Mouse (Mus musculus) liver, embryonic 14.5 days (tissue): ENCODE measurements around the gene Cacna1c. TPM values are rescaled to one million over a fixed set of nuclear protein-coding genes. Genes with fewer than 3 reads are reported as not detected.

ENCODE experiments used
- ATAC-seq: fragments of 200-750 bp; cut with Nextera tagmentation; 2 replicates; pipeline ENCODE4 v1.8.0; 2017; ENCODE audit warnings: moderate number of reproducible peaks, mild to moderate bottlenecking, moderate library complexity; ENCODE audit not compliant: insufficient read depth
- DNase-seq, 3 experiments: peaks; one replicate each; pipeline ENCODE4 v3.0.0-alpha.2; 2012 to 2013; ENCODE audit warnings: low read depth in 3 of 3, low spot score in 3 of 3
- H3K27ac ChIP-seq: fragments of 300-500 bp; sonication (generic); 2 replicates; pipeline ENCODE4 v1.5.1; 2014; ENCODE audit warnings: moderate library complexity, mild to moderate bottlenecking, control low read depth, inconsistent platforms
- H3K27me3 ChIP-seq: fragments of 300-500 bp; sonication (generic); 2 replicates; pipeline ENCODE4 v1.6.1; 2014; ENCODE audit warnings: mild to moderate bottlenecking, low read length, moderate library complexity; ENCODE audit not compliant: control insufficient read depth, insufficient read depth
- H3K36me3 ChIP-seq: fragments of 300-500 bp; sonication (generic); replicated peaks from 2 replicates; pipeline ENCODE4 v1.6.1; 2014; ENCODE audit warnings: low read depth; ENCODE audit not compliant: control insufficient read depth, insufficient read depth
- H3K4me1 ChIP-seq, 2 experiments: fragments of 200-500 bp in 1 of 2; fragments of 300-500 bp in 1 of 2; sonication (generic) in 1 of 2; replicated peaks; 2 replicates each; pipeline ENCODE4 v1.6.1; 2012 to 2014; ENCODE audit warnings: antibody characterized with exemption in 1 of 2, inconsistent platforms in 1 of 2, low read length in 1 of 2; ENCODE audit not compliant: control insufficient read depth in 2 of 2, insufficient read depth in 2 of 2
- H3K4me2 ChIP-seq: fragments of 300-500 bp; sonication (generic); 2 replicates; pipeline ENCODE4 v1.6.1; 2014; ENCODE audit warnings: low read depth, mild to moderate bottlenecking, control low read depth, moderate library complexity
- H3K4me3 ChIP-seq, 2 experiments: fragments of 200-500 bp in 1 of 2; fragments of 300-500 bp in 1 of 2; sonication (generic) in 1 of 2; 2 replicates each; pipeline ENCODE4 v1.5.1; 2012 to 2014; ENCODE audit warnings: low read depth in 2 of 2, low read length in 2 of 2, mild to moderate bottlenecking in 2 of 2, control low read depth in 1 of 2, inconsistent platforms in 1 of 2, moderate library complexity in 1 of 2; ENCODE audit not compliant: insufficient read depth in 1 of 2
- H3K9ac ChIP-seq: fragments of 300-500 bp; sonication (generic); replicated peaks from 2 replicates; pipeline ENCODE4 v1.6.1; 2014; ENCODE audit warnings: mild to moderate bottlenecking, control low read depth, moderate library complexity
- H3K9me3 ChIP-seq: fragments of 300-500 bp; sonication (generic); 2 replicates; pipeline ENCODE4 v1.6.1; 2016; ENCODE audit warnings: low read length, mixed read lengths; ENCODE audit not compliant: control insufficient read depth
- CTCF ChIP-seq: IDR thresholded peaks from 2 replicates; pipeline ENCODE4 v1.5.1; 2016; ENCODE audit warnings: antibody characterized with exemption, low read depth, control low read depth
- EP300 ChIP-seq: IDR thresholded peaks from 2 replicates; pipeline ENCODE4 v1.6.1; 2016; ENCODE audit warnings: antibody characterized with exemption, low read depth
- WGBS: fragments of 180-500 bp; shearing (Covaris S2); extraction: QIAGEN DNeasy Blood & Tissue Kit; methylation state at CpG from one replicate; pipeline ENCODE4 v1.1.7; 2014; ENCODE audit not compliant: insufficient replicate concordance; 5-methylcytosine and 5-hydroxymethylcytosine counted together
- polyA plus RNA-seq, 2 experiments: library from polyadenylated mRNA; depleted of rRNA in 1 of 2; stranded (reverse) in 1 of 2; unstranded in 1 of 2; fragments of >200 nt; fragmentation: Nextera tagmentation in 1 of 2; extraction: Ambion mirVana in 1 of 2; gene quantifications; 2 replicates each; pipeline versions ENCODE4 v1.2.1 to v1.2.3; 2012 to 2014

The Cacna1c gene
- polyA plus RNA-seq, 2 experiments = 0.20 to 0.32 TPM

DNA sequence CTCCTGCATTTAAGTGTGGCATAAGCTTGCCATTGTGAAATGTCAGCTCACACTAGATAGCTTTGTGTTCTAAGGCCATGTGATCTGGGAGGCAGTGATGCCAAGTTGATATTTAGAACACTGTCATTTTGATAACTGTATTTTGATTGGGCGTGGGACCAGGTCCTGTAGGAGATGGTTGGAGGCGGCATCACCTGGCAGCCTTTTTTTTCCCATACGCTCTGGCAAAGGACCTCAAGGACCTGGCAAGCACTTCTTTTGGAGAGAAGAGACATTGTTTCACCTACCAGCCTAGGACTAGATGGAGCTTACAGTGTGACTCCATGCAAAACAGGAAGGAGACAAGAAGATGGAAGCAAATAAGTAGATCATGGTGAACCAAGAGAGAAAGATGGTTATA, 572.6 kb downstream of the Cacna1c start:
- WGBS = 75% methylated on average over 3 of the region's 3 CpGs
- Histone ChIP-seq H3K27ac (no peak overlapping the region), H3K4me3 (no peak overlapping the region), H3K36me3 (no peaks in the 10 kb centered on the region), H3K27me3 (no peaks in the 10 kb centered on the region), H3K4me2 (no peak overlapping the region), H3K9ac (no peak overlapping the region), H3K9me3 (no peaks in the 10 kb centered on the region), H3K4me1 (peaks cover 0 to 4% of the 10 kb centered on the region in 2 experiments; a peak in 2 of 4 replicates)
- DNase-seq (no peak), ATAC-seq (no peak)
- TF ChIP-seq CTCF (no peak), EP300 (no peak)

DNA sequence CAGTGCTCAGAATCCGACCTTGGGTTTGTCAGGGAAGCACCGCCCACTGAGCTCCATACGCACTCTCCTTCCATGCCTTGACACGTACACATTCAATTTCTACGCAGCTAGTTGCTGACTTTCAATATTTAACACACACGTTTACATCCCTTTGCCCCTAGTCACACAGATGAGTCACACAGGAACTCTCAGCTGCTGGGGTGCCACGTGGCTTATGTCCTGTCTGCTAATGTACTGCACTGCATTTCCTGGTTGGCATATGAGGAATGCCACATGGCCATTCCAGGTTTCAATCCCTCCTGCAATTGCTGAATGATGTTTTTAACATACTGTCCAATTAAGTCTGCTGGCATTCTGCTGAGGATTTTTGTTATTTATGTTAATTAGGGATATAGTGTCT, 574.4 kb downstream of the Cacna1c start:
- H3K27ac ChIP-seq = no peak overlapping the region
- H3K27me3 ChIP-seq = no peaks in the 10 kb centered on the region
- no peak overlapping the region for H3K4me3 ChIP-seq
- 25% methylated on average over 7 of the region's 7 CpGs for WGBS
- ATAC-seq (no peak), DNase-seq (no peak)
- no peak for TF ChIP-seq EP300
- no peak for TF ChIP-seq CTCF
- H3K9ac ChIP-seq = no peak overlapping the region
- H3K4me2 ChIP-seq = no peak overlapping the region
- no peaks in the 10 kb centered on the region for H3K9me3 ChIP-seq
- H3K36me3 ChIP-seq = no peaks in the 10 kb centered on the region
- peaks cover 0 to 4% of the 10 kb centered on the region in 2 experiments; a peak in 2 of 4 replicates for H3K4me1 ChIP-seq

DNA sequence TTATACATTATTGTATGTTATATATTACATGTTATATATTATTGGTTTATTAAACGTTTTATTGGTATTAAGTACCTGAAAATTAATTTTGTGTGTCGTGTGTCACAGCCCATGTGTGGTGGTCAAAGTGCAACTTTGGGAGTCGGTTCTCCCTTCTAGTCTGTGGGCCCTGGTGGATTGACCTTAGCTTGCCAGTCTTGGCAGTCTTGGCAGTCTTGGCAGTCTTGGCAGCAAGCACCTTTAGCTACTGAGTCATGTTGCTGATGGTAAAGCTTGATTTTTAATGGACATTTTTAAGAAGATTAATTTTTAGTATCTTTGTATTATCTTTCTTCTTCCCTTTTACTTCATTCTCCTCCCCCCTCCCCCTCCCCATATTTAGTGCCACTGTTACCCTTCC, 574.8 kb downstream of the Cacna1c start:
- H3K4me3 ChIP-seq = no peak overlapping the region
- no peaks in the 10 kb centered on the region for H3K27me3 ChIP-seq
- no peaks in the 10 kb centered on the region for H3K9me3 ChIP-seq
- no peak overlapping the region for H3K27ac ChIP-seq
- no peak overlapping the region for H3K4me2 ChIP-seq
- ATAC-seq (no peak), DNase-seq (no peak)
- no peaks in the 10 kb centered on the region for H3K36me3 ChIP-seq
- TF ChIP-seq CTCF (no peak), EP300 (no peak)
- peaks cover 0 to 4% of the 10 kb centered on the region in 2 experiments; a peak in 2 of 4 replicates for H3K4me1 ChIP-seq
- H3K9ac ChIP-seq = no peak overlapping the region
- WGBS = 67% methylated on average over 3 of the region's 3 CpGs

DNA sequence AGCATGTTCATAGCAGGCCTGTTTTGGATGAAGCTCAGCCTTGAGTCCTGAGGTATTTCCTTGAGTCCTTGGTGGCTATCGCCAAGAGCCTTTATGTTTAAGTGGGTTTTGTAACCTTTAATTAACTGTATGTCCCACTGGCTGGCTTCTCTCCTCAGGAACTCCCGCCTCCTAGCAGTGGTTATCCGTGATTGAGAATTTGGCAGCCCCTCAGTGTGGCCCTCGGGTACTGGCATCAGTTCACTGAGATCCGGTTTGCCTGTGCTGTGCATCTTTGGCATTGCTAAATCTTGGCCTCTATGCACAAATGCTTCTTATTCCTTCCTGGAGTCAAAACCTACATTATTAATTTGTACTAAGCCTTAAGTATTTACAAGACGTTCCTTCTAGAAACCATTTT, 587.3 kb downstream of the Cacna1c start:
- Histone ChIP-seq H3K4me1 (no peaks in the 10 kb centered on the region), H3K4me2 (no peak overlapping the region), H3K9me3 (no peaks in the 10 kb centered on the region), H3K4me3 (no peak overlapping the region), H3K27ac (no peak overlapping the region), H3K27me3 (no peaks in the 10 kb centered on the region), H3K36me3 (no peaks in the 10 kb centered on the region), H3K9ac (no peak overlapping the region)
- ATAC-seq (no peak), DNase-seq (no peak)
- WGBS = 64% methylated on average over 6 of the region's 6 CpGs
- TF ChIP-seq CTCF = no peak
- TF ChIP-seq EP300 = no peak

DNA sequence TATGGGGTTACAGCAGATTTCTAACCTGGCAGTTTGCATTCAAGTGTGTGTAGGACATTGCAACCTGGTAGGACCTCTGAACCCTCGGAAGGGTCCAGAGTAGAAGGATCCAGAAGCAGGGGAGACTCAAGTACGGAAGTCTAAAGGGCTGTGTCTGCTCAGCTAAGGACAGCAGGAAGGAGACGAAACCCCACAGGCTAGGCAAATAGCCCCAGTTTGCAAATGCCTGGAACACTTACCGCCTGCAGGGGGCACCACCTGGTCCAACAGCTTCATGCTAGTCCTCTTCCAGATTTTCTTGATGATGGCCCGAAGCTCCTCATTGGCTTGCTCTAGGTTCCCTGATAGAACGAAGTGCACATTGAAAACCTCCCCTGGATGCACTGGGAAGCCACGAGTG, 590.2 kb downstream of the Cacna1c start:
- H3K36me3 ChIP-seq = no peaks in the 10 kb centered on the region
- no peak overlapping the region for H3K4me3 ChIP-seq
- H3K9ac ChIP-seq = no peak overlapping the region
- no peaks in the 10 kb centered on the region for H3K27me3 ChIP-seq
- H3K4me2 ChIP-seq = no peak overlapping the region
- WGBS = 36% methylated on average over 7 of the region's 7 CpGs
- TF ChIP-seq EP300 = no peak
- TF ChIP-seq CTCF = peak; percentile 57
- H3K27ac ChIP-seq = no peak overlapping the region
- H3K4me1 ChIP-seq = no peaks in the 10 kb centered on the region
- ATAC-seq (no peak), DNase-seq (peak in 1 of 3 experiments; percentile 9)
- no peaks in the 10 kb centered on the region for H3K9me3 ChIP-seq
